ENCODE assay signal across 10 mouse cellular contexts in the genomic region with DNA sequence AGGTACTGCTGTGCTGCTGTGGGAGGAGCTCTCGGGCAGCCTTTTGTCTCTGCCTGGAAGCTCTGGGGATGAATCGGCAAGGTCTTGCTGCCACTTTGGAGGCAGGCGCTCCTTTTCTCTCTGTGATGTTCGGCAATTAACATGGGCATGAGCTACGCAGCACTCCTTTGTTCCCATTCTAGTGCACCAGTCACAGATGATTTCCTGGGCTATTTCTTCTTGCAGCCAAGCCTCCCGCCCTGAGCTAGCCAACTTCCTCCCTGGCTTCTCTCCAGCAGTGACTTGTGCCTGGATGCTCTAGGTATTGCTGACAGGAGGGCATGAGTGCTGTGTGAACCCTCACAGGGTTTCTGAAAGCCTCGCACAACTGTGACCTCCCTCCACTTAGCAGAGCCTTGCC. TPM values are rescaled to one million over a fixed set of nuclear protein-coding genes. Genes with fewer than 3 reads are reported as not detected.
A peak's percentile ranks its signal among the peaks of the same experiment; 100 is the strongest.
DNase-seq lines count a peak whose midpoint lies in the region; ATAC-seq and TF ChIP-seq lines count a peak whose summit lies in the region.
"Had no signal": no experiment of that assay in that cellular context is flagged by ENCODE, and none has a peak within 500 bp of the region (broad histone marks: within the 10 kb centered on the region; RNA-seq: fewer than 3 reads in every experiment).

No protein-coding gene starts in this region.

- DNase-seq in forebrain, embryonic 10.5 days (ENCODE audit: extremely low spot score, low spot score) = no peak
- peak; percentile 73 for DNase-seq in cerebellum, adult 11 months
- peak; percentile 42 for DNase-seq in kidney, postnatal 10 days
- no peak for DNase-seq in c-Kit-positive CD71-positive TER-119-positive erythroid progenitor cells, embryonic 14.5 days (ENCODE audit: low spot score)
- no peak for DNase-seq in retina, embryonic 14.5 days (ENCODE audit: low spot score)
- no peak for DNase-seq in frontal cortex, adult 2 months (ENCODE audit: extremely low spot score in 1 of 2, low spot score in 1 of 2)

- H3K36me3 ChIP-seq in forebrain, embryonic 15.5 days = peaks cover 77% of the 10 kb centered on the region
- peaks cover 100% of the 10 kb centered on the region for H3K36me3 ChIP-seq in forebrain, embryonic 10.5 days (replicated peaks)
- peaks cover 50% of the 10 kb centered on the region for H3K36me3 ChIP-seq in ES-Bruce4 (ENCODE audit: control insufficient read depth, insufficient read depth, low read length, poor library complexity, severe bottlenecking)

- H3K27ac ChIP-seq in forebrain, embryonic 15.5 days (replicated peaks) = peak overlapping the region; percentile 50
- no peak overlapping the region for H3K27ac ChIP-seq in forebrain, embryonic 10.5 days
- 0 out of 2 replicates have a peak overlapping the region, but pooled peaks have one; percentile 6 for H3K27ac ChIP-seq in ES-Bruce4 (ENCODE audit: insufficient read depth, low read length)
- H3K27ac ChIP-seq: stomach, embryonic 15.5 days had no signal

- H3K4me1 ChIP-seq in forebrain, embryonic 15.5 days = peaks cover 13% of the 10 kb centered on the region
- no peaks in the 10 kb centered on the region for H3K4me1 ChIP-seq in forebrain, embryonic 10.5 days
- H3K4me1 ChIP-seq in ES-Bruce4 (ENCODE audit: control insufficient read depth, insufficient read depth, low read length) = peaks cover 10% of the 10 kb centered on the region
- H3K4me1 ChIP-seq: stomach, embryonic 15.5 days had no signal

- ATAC-seq in forebrain, embryonic 15.5 days (replicated peaks) = no peak

- H3K9me3 ChIP-seq in forebrain, embryonic 15.5 days = no peaks in the 10 kb centered on the region
- no peaks in the 10 kb centered on the region for H3K9me3 ChIP-seq in forebrain, embryonic 10.5 days
- no peaks in the 10 kb centered on the region for H3K9me3 ChIP-seq in ES-Bruce4 (replicated peaks; ENCODE audit: control insufficient read depth, insufficient read depth, low read length, poor library complexity, severe bottlenecking)
- H3K9me3 ChIP-seq: megakaryocyte, embryonic 14.5 days; stomach, embryonic 15.5 days had no signal

- WGBS in forebrain, embryonic 15.5 days = 52% methylated on average over 7 of the region's 7 CpGs
- WGBS in forebrain, embryonic 10.5 days = 84% methylated on average over 7 of the region's 7 CpGs

- TF ChIP-seq CTCF in ES-Bruce4 (IDR thresholded peaks at IDR 0.05; ENCODE audit: low read depth, low read length) = no peak

- H3K9ac ChIP-seq in forebrain, embryonic 15.5 days (replicated peaks) = no peak overlapping the region
- H3K9ac ChIP-seq in ES-Bruce4 (ENCODE audit: low read depth, poor library complexity, severe bottlenecking) = no peak overlapping the region
- H3K9ac ChIP-seq: stomach, embryonic 15.5 days had no signal

- peak; percentile 83 for TF ChIP-seq EP300 in ES-Bruce4 (IDR thresholded peaks at IDR 0.05; ENCODE audit: insufficient read depth, low read depth, low read length)

- H3K4me3 ChIP-seq in forebrain, embryonic 15.5 days = no peak overlapping the region
- no peak overlapping the region for H3K4me3 ChIP-seq in forebrain, embryonic 10.5 days
- no peak overlapping the region for H3K4me3 ChIP-seq in ES-Bruce4 (ENCODE audit: low read depth, low read length)
- H3K4me3 ChIP-seq: megakaryocyte, embryonic 14.5 days; stomach, embryonic 15.5 days had no signal

- no peak overlapping the region for H3K4me2 ChIP-seq in forebrain, embryonic 15.5 days (replicated peaks)
- H3K4me2 ChIP-seq: stomach, embryonic 15.5 days had no signal

- no peaks in the 10 kb centered on the region for H3K27me3 ChIP-seq in forebrain, embryonic 15.5 days
- no peaks in the 10 kb centered on the region for H3K27me3 ChIP-seq in forebrain, embryonic 10.5 days (ENCODE audit: poor library complexity, severe bottlenecking)
- no peaks in the 10 kb centered on the region for H3K27me3 ChIP-seq in ES-Bruce4 (ENCODE audit: control insufficient read depth, insufficient read depth, low read length, poor library complexity, severe bottlenecking)
- H3K27me3 ChIP-seq: megakaryocyte, embryonic 14.5 days; stomach, embryonic 15.5 days had no signal

- no peak for TF ChIP-seq POLR2A in ES-Bruce4 (IDR thresholded peaks at IDR 0.05; ENCODE audit: insufficient read depth, low read length)

RNA-seq across cellular contexts. Expression of a gene that starts 17.9 kb away (rescaled TPM):
- 130 and 140 TPM in 2 replicates for polyA plus RNA-seq in forebrain, embryonic 15.5 days (2015; fragmentation: Nextera tagmentation; extraction: Ambion mirVana)
- polyA plus RNA-seq in forebrain, embryonic 10.5 days (2016; fragmentation: Nextera tagmentation; extraction: Ambion mirVana) = 221 TPM in 2 replicates
- 102 TPM in 2 replicates for polyA plus RNA-seq in ES-Bruce4 (2011; ENCODE audit: insufficient read depth, insufficient read length, low read depth, missing spikeins)
- 46.2 and 48.2 TPM in 2 replicates for polyA plus RNA-seq in frontal cortex, adult 2 months (2012; rRNA removed)

RNA-seq across cellular contexts. Expression of a gene that starts 35.6 kb away (rescaled TPM):
- polyA plus RNA-seq in forebrain, embryonic 15.5 days (2015; fragmentation: Nextera tagmentation; extraction: Ambion mirVana) = 157 and 158 TPM in 2 replicates
- polyA plus RNA-seq in forebrain, embryonic 10.5 days (2016; fragmentation: Nextera tagmentation; extraction: Ambion mirVana) = 211 and 220 TPM in 2 replicates
- polyA plus RNA-seq in ES-Bruce4 (2011; ENCODE audit: insufficient read depth, insufficient read length, low read depth, missing spikeins) = 126 and 128 TPM in 2 replicates
- polyA plus RNA-seq in frontal cortex, adult 2 months (2012; rRNA removed) = 73.2 and 83.4 TPM in 2 replicates

RNA-seq across cellular contexts. Expression of a gene that starts 36.8 kb away (rescaled TPM):
- 32.7 and 34.1 TPM in 2 replicates for polyA plus RNA-seq in forebrain, embryonic 15.5 days (2015; fragmentation: Nextera tagmentation; extraction: Ambion mirVana)
- 38.6 and 40.6 TPM in 2 replicates for polyA plus RNA-seq in forebrain, embryonic 10.5 days (2016; fragmentation: Nextera tagmentation; extraction: Ambion mirVana)
- polyA plus RNA-seq in ES-Bruce4 (2011; ENCODE audit: insufficient read depth, insufficient read length, low read depth, missing spikeins) = 18.7 and 21.1 TPM in 2 replicates
- polyA plus RNA-seq in frontal cortex, adult 2 months (2012; rRNA removed) = 18.3 and 19.1 TPM in 2 replicates

Comparison
In these comparisons a context has a peak if more than half of its experiments do, and no peak if none do; other contexts are left out.
1. DNase-seq: peak in cerebellum, adult 11 months (single experiment) and kidney, postnatal 10 days (single experiment); none in forebrain, embryonic 10.5 days (single experiment), c-Kit-positive CD71-positive TER-119-positive erythroid progenitor cells, embryonic 14.5 days (single experiment), retina, embryonic 14.5 days (single experiment) and frontal cortex, adult 2 months (0 of 2).